Mouse (Mus musculus) adrenal gland, postnatal 25 days (tissue): ENCODE results near the gene Ppfibp2. TPM values are rescaled to one million over a fixed set of nuclear protein-coding genes. Genes with fewer than 3 reads are reported as not detected.

Experiments
- DNase-seq: peaks from one replicate; pipeline ENCODE4 v3.0.0; 2021; ENCODE audit warnings: mixed read lengths
- long read RNA-seq: library from polyadenylated mRNA; stranded (forward); transcript quantifications from one replicate; pipeline ENCODE4 v2.0.0, GENCODE M21; 2021
- total RNA-seq: library from RNA; stranded (reverse); gene quantifications from 2 replicates; pipeline ENCODE4 v1.2.3, GENCODE M21; 2021

Ppfibp2 gene
- 3.9 and 7.2 TPM in 2 replicates for total RNA-seq
- long read RNA-seq, partial matches to known transcripts: 5 of 12 reads
- long read RNA-seq, other reads (novel, unspliced or antisense): 7 of 12 reads

GRCm38 (mm10) chr7:107594857-107595402, at the start of gene Ppfibp2:
Gene Ppfibp2, plus strand, starts transcription at chr7:107595207.
- peak; percentile 98 for DNase-seq

- DNase-seq: no peak
Measured at GRCm38 (mm10) chr7:107547872-107548271, 47.1 kb upstream of the Ppfibp2 start.

- no peak for DNase-seq
Measured at GRCm38 (mm10) chr7:107553461-107553860, 41.5 kb upstream of the Ppfibp2 start.

GRCm38 (mm10) chr7:107555906-107556305, 39.1 kb upstream of the Ppfibp2 start:
- DNase-seq: no peak

GRCm38 (mm10) chr7:107560675-107561074, 34.3 kb upstream of the Ppfibp2 start:
- DNase-seq: no peak

- no peak for DNase-seq
Measured at GRCm38 (mm10) chr7:107561584-107561983, 33.4 kb upstream of the Ppfibp2 start.

GRCm38 (mm10) chr7:107563727-107564126, 31.3 kb upstream of the Ppfibp2 start:
- DNase-seq: no peak

GRCm38 (mm10) chr7:107567261-107567671, 27.7 kb upstream of the Ppfibp2 start, which contains the start of gene Olfml1:
Gene Olfml1, plus strand, starts transcription at chr7:107567446.
- no peak for DNase-seq

- no peak for DNase-seq
Measured at GRCm38 (mm10) chr7:107567674-107568073, 27.3 kb upstream of the Ppfibp2 start.

GRCm38 (mm10) chr7:107568971-107569370, 26.0 kb upstream of the Ppfibp2 start:
- no peak for DNase-seq

- DNase-seq: no peak
Measured at GRCm38 (mm10) chr7:107573856-107574255, 21.2 kb upstream of the Ppfibp2 start.

- DNase-seq: no peak
Measured at GRCm38 (mm10) chr7:107574276-107574675, 20.7 kb upstream of the Ppfibp2 start.

- DNase-seq: no peak
Measured at GRCm38 (mm10) chr7:107592641-107593040, 2.4 kb upstream of the Ppfibp2 start.

- DNase-seq: no peak
Measured at GRCm38 (mm10) chr7:107593904-107594303, 1.1 kb upstream of the Ppfibp2 start.

GRCm38 (mm10) chr7:107594325-107594856, 616 bp upstream of the Ppfibp2 start:
- peak; percentile 50 for DNase-seq

- no peak for DNase-seq
Measured at GRCm38 (mm10) chr7:107595426-107595825, 419 bp downstream of the Ppfibp2 start.

- no peak for DNase-seq
Measured at GRCm38 (mm10) chr7:107596753-107597152, 1.7 kb downstream of the Ppfibp2 start.

- DNase-seq: no peak
Measured at GRCm38 (mm10) chr7:107597956-107598355, 2.9 kb downstream of the Ppfibp2 start.

GRCm38 (mm10) chr7:107600651-107601050, 5.6 kb downstream of the Ppfibp2 start:
- no peak for DNase-seq

- no peak for DNase-seq
Measured at GRCm38 (mm10) chr7:107602505-107602904, 7.5 kb downstream of the Ppfibp2 start.

GRCm38 (mm10) chr7:107602913-107603312, 7.9 kb downstream of the Ppfibp2 start:
- DNase-seq: no peak

- no peak for DNase-seq
Measured at GRCm38 (mm10) chr7:107607766-107608165, 12.8 kb downstream of the Ppfibp2 start.

- no peak for DNase-seq
Measured at GRCm38 (mm10) chr7:107609622-107610255, 14.7 kb downstream of the Ppfibp2 start.

GRCm38 (mm10) chr7:107610880-107611279, 15.9 kb downstream of the Ppfibp2 start:
- DNase-seq: no peak
